In the genomic region with DNA sequence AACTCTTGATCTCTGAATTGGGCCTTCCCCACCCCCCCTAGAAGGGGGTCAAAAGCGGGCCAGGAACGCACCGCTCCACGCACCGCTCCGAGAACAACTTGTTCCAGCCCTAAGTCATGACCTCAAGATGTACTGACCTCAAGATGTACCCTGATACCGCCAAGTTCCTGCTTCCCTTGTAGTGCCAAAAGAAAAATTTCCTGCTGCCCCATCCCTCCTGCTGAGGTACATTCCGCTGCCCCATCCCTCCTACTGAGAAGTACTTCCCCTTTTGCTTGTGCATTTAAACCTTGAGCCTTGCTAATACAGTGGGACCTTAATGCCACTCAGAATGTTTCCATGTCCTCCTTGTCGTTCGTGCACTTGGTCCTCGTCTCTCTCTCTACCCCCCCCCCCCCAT, we compare ENCODE assay signal across 32 mouse cellular contexts. TPM values are rescaled to one million over a fixed set of nuclear protein-coding genes. Genes with fewer than 3 reads are reported as not detected.
DNase-seq lines count a peak whose midpoint lies in the region; ATAC-seq and TF ChIP-seq lines count a peak whose summit lies in the region.
"Had no signal": no experiment of that assay in that cellular context is flagged by ENCODE, and none has a peak within 500 bp of the region (broad histone marks: within the 10 kb centered on the region; RNA-seq: fewer than 3 reads in every experiment).

No protein-coding gene starts in this region.

- peaks cover 88% of the 10 kb centered on the region for H3K4me1 ChIP-seq in E14TG2a.4 (replicated peaks; ENCODE audit: low read depth, low read length)
- peaks cover 60% of the 10 kb centered on the region for H3K4me1 ChIP-seq in liver, embryonic 16.5 days (ENCODE audit: control insufficient read depth, low read depth, low read length)
- H3K4me1 ChIP-seq in hindbrain, embryonic 14.5 days (replicated peaks; ENCODE audit: control insufficient read depth, insufficient read depth, low read length), result no peaks in the 10 kb centered on the region
- H3K4me1 ChIP-seq: forebrain, embryonic 13.5 days; heart, embryonic 10.5 days; heart, embryonic 15.5 days; hindbrain, embryonic 15.5 days; kidney, embryonic 15.5 days; limb, embryonic 15.5 days; lung, embryonic 15.5 days; neural tube, embryonic 13.5 days had no signal

- peak overlapping the region; percentile 94 for H3K27ac ChIP-seq in liver, embryonic 16.5 days (ENCODE audit: low read length)
- H3K27ac ChIP-seq in hindbrain, embryonic 14.5 days, result no peak overlapping the region
- H3K27ac ChIP-seq: forebrain, embryonic 13.5 days; heart, embryonic 10.5 days; heart, embryonic 15.5 days; hindbrain, embryonic 15.5 days; kidney, embryonic 15.5 days; layer of hippocampus, adult 2 months; left cerebral cortex, adult 2 months; limb, embryonic 15.5 days; lung, embryonic 15.5 days; midbrain, embryonic 12.5 days; neural tube, embryonic 13.5 days had no signal

- peak overlapping the region; percentile 32; the same call in 1 of the 2 replicates for H3K4me3 ChIP-seq in E14TG2a.4 (replicated peaks; ENCODE audit: low read length)
- H3K4me3 ChIP-seq in liver, embryonic 16.5 days (ENCODE audit: low read depth, low read length), result no peak overlapping the region
- H3K4me3 ChIP-seq in hindbrain, embryonic 14.5 days (replicated peaks; ENCODE audit: low read length), result no peak overlapping the region
- H3K4me3 ChIP-seq: forebrain, embryonic 13.5 days; heart, embryonic 10.5 days; heart, embryonic 15.5 days; hindbrain, embryonic 15.5 days; kidney, embryonic 15.5 days; layer of hippocampus, adult 2 months; left cerebral cortex, adult 2 months; limb, embryonic 15.5 days; lung, embryonic 15.5 days; megakaryocyte, embryonic 14.5 days; midbrain, embryonic 12.5 days; myocyte; neural tube, embryonic 13.5 days had no signal

- H3K9me3 ChIP-seq in E14TG2a.4 (ENCODE audit: low read length), result 0 out of 2 replicates have a peak, but pooled peaks cover 3% of the 10 kb centered on the region
- no peaks in the 10 kb centered on the region for H3K9me3 ChIP-seq in liver, embryonic 16.5 days (replicated peaks; ENCODE audit: control insufficient read depth, low read length)
- no peaks in the 10 kb centered on the region for H3K9me3 ChIP-seq in hindbrain, embryonic 14.5 days (ENCODE audit: control insufficient read depth, low read length)
- H3K9me3 ChIP-seq: forebrain, embryonic 13.5 days; heart, embryonic 10.5 days; heart, embryonic 15.5 days; hindbrain, embryonic 15.5 days; kidney, embryonic 15.5 days; limb, embryonic 15.5 days; lung, embryonic 15.5 days; megakaryocyte, embryonic 14.5 days; midbrain, embryonic 12.5 days; neural tube, embryonic 13.5 days had no signal

- no peak overlapping the region for H3K4me2 ChIP-seq in liver, embryonic 16.5 days (ENCODE audit: low read depth, low read length)
- H3K4me2 ChIP-seq in hindbrain, embryonic 14.5 days (replicated peaks), result no peak overlapping the region
- H3K4me2 ChIP-seq: forebrain, embryonic 13.5 days; heart, embryonic 15.5 days; hindbrain, embryonic 15.5 days; kidney, embryonic 15.5 days; limb, embryonic 15.5 days; lung, embryonic 15.5 days; midbrain, embryonic 12.5 days; neural tube, embryonic 13.5 days had no signal

- no peaks in the 10 kb centered on the region for H3K27me3 ChIP-seq in E14TG2a.4 (ENCODE audit: insufficient read depth, low read length)
- H3K27me3 ChIP-seq in liver, embryonic 16.5 days (ENCODE audit: control insufficient read depth, insufficient read depth, low read depth, low read length), result no peaks in the 10 kb centered on the region
- H3K27me3 ChIP-seq in hindbrain, embryonic 14.5 days (ENCODE audit: control insufficient read depth, insufficient read depth, low read length), result no peaks in the 10 kb centered on the region
- H3K27me3 ChIP-seq: forebrain, embryonic 13.5 days; heart, embryonic 15.5 days; hindbrain, embryonic 15.5 days; kidney, embryonic 15.5 days; limb, embryonic 15.5 days; lung, embryonic 15.5 days; megakaryocyte, embryonic 14.5 days; midbrain, embryonic 12.5 days; neural tube, embryonic 13.5 days had no signal

- no peak for ATAC-seq in liver, embryonic 16.5 days (ENCODE audit: low read depth)
- no peak for ATAC-seq in hindbrain, embryonic 14.5 days (ENCODE audit: low FRiP score)
- ATAC-seq: CD4-positive, CD25-positive, alpha-beta regulatory T cell, adult 4 months; forebrain, embryonic 13.5 days; inflammation-experienced regulatory T-cells, adult 6 months had no signal

- H3K9ac ChIP-seq in liver, embryonic 16.5 days (ENCODE audit: low read depth, low read length), result no peak overlapping the region
- no peak overlapping the region for H3K9ac ChIP-seq in hindbrain, embryonic 14.5 days
- H3K9ac ChIP-seq: forebrain, embryonic 13.5 days; heart, embryonic 15.5 days; hindbrain, embryonic 15.5 days; kidney, embryonic 15.5 days; limb, embryonic 15.5 days; lung, embryonic 15.5 days; midbrain, embryonic 12.5 days; neural tube, embryonic 13.5 days had no signal

- DNase-seq in ES-CJ7 (ENCODE audit: low read depth, low spot score) (peak; percentile 96), ZHBTc4 (ENCODE audit: low read depth, low spot score) (peak; percentile 84)
- DNase-seq in lung, postnatal 4 days, result no peak
- DNase-seq in hindbrain, embryonic 14.5 days (ENCODE audit: low spot score), result no peak
- DNase-seq in ovary, postnatal 36 days (ENCODE audit: low spot score), result no peak
- DNase-seq: adrenal gland, postnatal 10 days; cerebellum, adult 8-10 months; cerebellum, postnatal 25 days; gastrocnemius, postnatal 14 days; heart, adult 11 months; heart, postnatal 36 days; kidney, adult 11 months; left cerebral cortex, postnatal 4 days; lung, postnatal 36 days; thymus, postnatal 4 days had no signal

- 70% methylated on average over 11 of the region's 11 CpGs for WGBS in liver, embryonic 16.5 days (ENCODE audit: insufficient replicate concordance)
- WGBS in hindbrain, embryonic 14.5 days, result 75% methylated on average over 11 of the region's 11 CpGs

- TF ChIP-seq CTCF in E14TG2a.4 (conservative IDR thresholded peaks at IDR 0.05; ENCODE audit: low read length), result no peak

- H3K36me3 ChIP-seq in E14TG2a.4 (ENCODE audit: insufficient read depth, low read length), result no peaks in the 10 kb centered on the region
- no peaks in the 10 kb centered on the region for H3K36me3 ChIP-seq in liver, embryonic 16.5 days (ENCODE audit: control insufficient read depth, insufficient read depth)
- H3K36me3 ChIP-seq in hindbrain, embryonic 14.5 days (replicated peaks; ENCODE audit: control insufficient read depth, insufficient read depth), result no peaks in the 10 kb centered on the region
- H3K36me3 ChIP-seq: heart, embryonic 10.5 days; heart, embryonic 15.5 days; hindbrain, embryonic 15.5 days; kidney, embryonic 15.5 days; limb, embryonic 15.5 days; lung, embryonic 15.5 days; midbrain, embryonic 12.5 days; neural tube, embryonic 13.5 days had no signal

RNA-seq across cellular contexts. Expression of a gene that starts 10.5 kb away (rescaled TPM):
- polyA plus RNA-seq in liver, embryonic 16.5 days (2015; fragmentation: Nextera tagmentation; extraction: Ambion mirVana), result 256 and 283 TPM in 2 replicates
- 247 and 275 TPM in 2 replicates for polyA plus RNA-seq in hindbrain, embryonic 14.5 days (2014; fragmentation: Nextera tagmentation; extraction: Ambion mirVana)

RNA-seq across cellular contexts. Expression of a gene that starts 49.7 kb away (rescaled TPM):
- 0.36 and 0.54 TPM in 2 replicates for polyA plus RNA-seq in liver, embryonic 16.5 days (2015; fragmentation: Nextera tagmentation; extraction: Ambion mirVana)
- 0.17 and 0.40 TPM in 2 replicates for polyA plus RNA-seq in hindbrain, embryonic 14.5 days (2014; fragmentation: Nextera tagmentation; extraction: Ambion mirVana)
- polyA plus RNA-seq: myocyte; neural tube, embryonic 13.5 days had no signal

RNA-seq across cellular contexts. Expression of a gene that starts 53.2 kb away (rescaled TPM):
- 9.2 and 9.9 TPM in 2 replicates for polyA plus RNA-seq in liver, embryonic 16.5 days (2015; fragmentation: Nextera tagmentation; extraction: Ambion mirVana)
- polyA plus RNA-seq in hindbrain, embryonic 14.5 days (2014; fragmentation: Nextera tagmentation; extraction: Ambion mirVana), result 62.4 and 63.8 TPM in 2 replicates

Comparison
In these comparisons a context has a peak if more than half of its experiments do, and no peak if none do; other contexts are left out.
1. DNase-seq: peak in ES-CJ7 (single experiment) and ZHBTc4 (single experiment); none in lung, postnatal 4 days (0 of 2), hindbrain, embryonic 14.5 days (single experiment) and ovary, postnatal 36 days (single experiment).